Mouse (Mus musculus) limb, embryonic 14.5 days (tissue): ENCODE data around the gene Ucp2. TPM values are rescaled to one million over a fixed set of nuclear protein-coding genes. Genes with fewer than 3 reads are reported as not detected.

ENCODE experiments used
- ATAC-seq: fragments of 200-750 bp; cut with Nextera tagmentation; 2 replicates; pipeline ENCODE4 v1.8.0; 2017; ENCODE audit warnings: low read depth, moderate number of reproducible peaks, moderate TSS enrichment; ENCODE audit not compliant: low FRiP score
- DNase-seq: peaks from one replicate; pipeline ENCODE4 v3.0.0-alpha.2; 2015; ENCODE audit warnings: low spot score
- H3K27ac ChIP-seq: fragments of 300-500 bp; sonication (generic); replicated peaks from 2 replicates; pipeline ENCODE4 v1.5.1; 2014; ENCODE audit warnings: low read depth, mild to moderate bottlenecking, low read length, moderate library complexity, mixed read lengths
- H3K27me3 ChIP-seq: fragments of 300-500 bp; sonication (generic); 2 replicates; pipeline ENCODE4 v1.6.1; 2014; ENCODE audit warnings: low read length, mixed read lengths; ENCODE audit not compliant: control insufficient read depth, insufficient read depth
- H3K36me3 ChIP-seq: fragments of 300-500 bp; sonication (generic); 2 replicates; pipeline ENCODE4 v1.6.1; 2014; ENCODE audit warnings: mild to moderate bottlenecking, low read length, moderate library complexity, mixed read lengths; ENCODE audit not compliant: control insufficient read depth, insufficient read depth
- H3K4me1 ChIP-seq: fragments of 300-500 bp; sonication (generic); 2 replicates; pipeline ENCODE4 v1.6.1; 2014; ENCODE audit warnings: antibody characterized with exemption, low read length, mixed read lengths; ENCODE audit not compliant: control insufficient read depth, insufficient read depth
- H3K4me2 ChIP-seq: fragments of 300-500 bp; sonication (generic); replicated peaks from 2 replicates; pipeline ENCODE4 v1.6.1; 2014; ENCODE audit warnings: low read depth, mild to moderate bottlenecking, low read length, moderate library complexity; ENCODE audit not compliant: severe bottlenecking
- H3K4me3 ChIP-seq: fragments of 300-500 bp; sonication (generic); replicated peaks from 2 replicates; pipeline ENCODE4 v1.5.1; 2014; ENCODE audit warnings: low read length
- H3K9ac ChIP-seq: fragments of 300-500 bp; sonication (generic); 2 replicates; pipeline ENCODE4 v1.6.1; 2014; ENCODE audit warnings: mild to moderate bottlenecking, low read depth, low read length, moderate library complexity; ENCODE audit not compliant: severe bottlenecking
- H3K9me3 ChIP-seq: fragments of 300-500 bp; sonication (generic); 2 replicates; pipeline ENCODE4 v1.6.1; 2016; ENCODE audit warnings: low read length; ENCODE audit not compliant: control insufficient read depth
- POLR2A ChIP-seq: fragments of 200-500 bp; IDR thresholded peaks from 2 replicates; pipeline ENCODE4 v1.8.0; 2012; ENCODE audit warnings: inconsistent platforms, mild to moderate bottlenecking, moderate library complexity, borderline replicate concordance; ENCODE audit not compliant: insufficient read depth, insufficient read length; ENCODE audit errors: extremely low read depth
- whole genome bisulfite sequencing: fragments of 180-500 bp; shearing (Covaris S2); extraction: QIAGEN DNeasy Blood & Tissue Kit; methylation state at CpG from one replicate; pipeline ENCODE4 v1.1.7; 2014; 5-methylcytosine and 5-hydroxymethylcytosine counted together
- polyA plus RNA-seq, 2 experiments: library from polyadenylated mRNA; depleted of rRNA in 1 of 2; stranded (reverse) in 1 of 2; unstranded in 1 of 2; fragments of >200 nt; fragmentation: Nextera tagmentation in 1 of 2; extraction: Ambion mirVana in 1 of 2; gene quantifications; 2 replicates each; pipeline versions ENCODE4 v1.2.1 to v1.2.3; 2012 to 2014

Ucp2 gene
- polyA plus RNA-seq, 2 experiments: 104 to 152 TPM

GRCm38 (mm10) chr7:100500276-100500977 lies 7.3 kb downstream of the Ucp2 start:
- Histone ChIP-seq H3K9ac (no peak overlapping the region), H3K36me3 (peaks cover 17% of the 10 kb centered on the region), H3K9me3 (no peaks in the 10 kb centered on the region), H3K27me3 (no peaks in the 10 kb centered on the region), H3K4me3 (no peak overlapping the region), H3K4me1 (peaks cover 9% of the 10 kb centered on the region), H3K27ac (no peak overlapping the region), H3K4me2 (no peak overlapping the region)
- TF ChIP-seq POLR2A: no peak
- DNase-seq: no peak
- WGBS: 62% methylated on average over 16 of the region's 16 CpGs
- no peak for ATAC-seq

GRCm38 (mm10) chr7:100501027-100501843 lies 8.1 kb downstream of the Ucp2 start:
- no peak for DNase-seq
- ATAC-seq: no peak

DNA sequence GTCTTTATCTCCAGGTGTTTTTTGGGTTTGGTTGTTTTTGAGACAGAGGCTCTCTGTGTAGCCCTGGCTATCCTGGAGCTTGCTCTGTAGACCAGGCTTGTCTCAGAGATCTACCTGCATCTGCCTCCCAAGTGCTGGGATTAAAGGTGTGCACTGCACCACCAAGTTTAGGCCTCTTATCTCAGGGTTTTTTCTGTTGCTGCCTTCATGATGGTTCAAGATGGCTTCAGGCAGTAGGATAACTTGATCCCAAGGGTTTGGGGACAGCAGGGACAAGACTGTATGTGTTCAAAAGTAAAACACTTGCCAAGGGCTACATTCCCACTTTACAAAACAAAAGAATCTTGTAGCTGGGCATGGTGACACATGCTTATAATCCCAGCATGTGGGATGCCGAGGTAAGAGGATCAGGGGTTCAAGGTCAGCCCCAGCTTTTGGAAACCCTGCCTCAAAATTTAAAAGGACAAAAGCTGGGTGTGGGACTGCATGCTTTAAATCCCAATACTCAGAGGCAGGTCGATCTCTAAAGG lies 8.8 kb downstream of the Ucp2 start:
- DNase-seq (no peak), ATAC-seq (no peak)
- H3K4me3 ChIP-seq: no peak overlapping the region
- H3K4me2 ChIP-seq: no peak overlapping the region
- no peak overlapping the region for H3K27ac ChIP-seq
- no peak for TF ChIP-seq POLR2A
- no peaks in the 10 kb centered on the region for H3K27me3 ChIP-seq
- no peaks in the 10 kb centered on the region for H3K9me3 ChIP-seq
- 72% methylated on average over 2 of the region's 2 CpGs for WGBS
- no peaks in the 10 kb centered on the region for H3K4me1 ChIP-seq
- H3K9ac ChIP-seq: no peak overlapping the region
- peaks cover 15% of the 10 kb centered on the region for H3K36me3 ChIP-seq

More at GRCm38 (mm10) chr7:100501027-100501843, 8.1 kb downstream of the Ucp2 start:
- Histone ChIP-seq H3K36me3 (peaks cover 17% of the 10 kb centered on the region), H3K9ac (no peak overlapping the region), H3K27me3 (no peaks in the 10 kb centered on the region), H3K4me1 (peaks cover 2% of the 10 kb centered on the region), H3K27ac (no peak overlapping the region), H3K4me2 (no peak overlapping the region), H3K9me3 (no peaks in the 10 kb centered on the region), H3K4me3 (no peak overlapping the region)
- TF ChIP-seq POLR2A: no peak
- 55% methylated on average over 6 of the region's 6 CpGs for WGBS

GRCm38 (mm10) chr7:100502374-100502922 lies 9.3 kb downstream of the Ucp2 start:
- Histone ChIP-seq H3K36me3 (peaks cover 11% of the 10 kb centered on the region), H3K4me1 (no peaks in the 10 kb centered on the region), H3K27ac (no peak overlapping the region), H3K4me2 (no peak overlapping the region), H3K4me3 (no peak overlapping the region), H3K9ac (no peak overlapping the region), H3K27me3 (no peaks in the 10 kb centered on the region), H3K9me3 (no peaks in the 10 kb centered on the region)
- no peak for DNase-seq
- TF ChIP-seq POLR2A: no peak
- WGBS: 77% methylated on average over 7 of the region's 7 CpGs
- no peak for ATAC-seq

- no peaks in the 10 kb centered on the region for H3K4me1 ChIP-seq
- TF ChIP-seq POLR2A: no peak
- DNase-seq: no peak
Measured at GRCm38 (mm10) chr7:100503076-100503475, 9.9 kb downstream of the Ucp2 start.

More at GRCm38 (mm10) chr7:100503076-100503475, 9.9 kb downstream of the Ucp2 start:
- Histone ChIP-seq H3K4me3 (no peak overlapping the region), H3K27ac (no peak overlapping the region), H3K9ac (no peak overlapping the region), H3K36me3 (peaks cover 9% of the 10 kb centered on the region), H3K9me3 (no peaks in the 10 kb centered on the region), H3K27me3 (no peaks in the 10 kb centered on the region), H3K4me2 (no peak overlapping the region)
- 86% methylated on average over 5 of the region's 5 CpGs for WGBS
- ATAC-seq: no peak
